Mouse (Mus musculus) bone marrow macrophage, adult 2 months (primary cell): Measurements from ENCODE around the gene Mtap.

Experiments used
- CTCF ChIP-seq: IDR thresholded peaks from 2 replicates; pipeline ENCODE4 v1.5.1; 2012; ENCODE audit warnings: low read depth, mild to moderate bottlenecking, low read length, moderate library complexity
- POLR2A ChIP-seq: IDR thresholded peaks from 2 replicates; pipeline ENCODE4 v1.6.1; 2012; ENCODE audit warnings: mild to moderate bottlenecking, low read depth, low read length, borderline replicate concordance

DNA sequence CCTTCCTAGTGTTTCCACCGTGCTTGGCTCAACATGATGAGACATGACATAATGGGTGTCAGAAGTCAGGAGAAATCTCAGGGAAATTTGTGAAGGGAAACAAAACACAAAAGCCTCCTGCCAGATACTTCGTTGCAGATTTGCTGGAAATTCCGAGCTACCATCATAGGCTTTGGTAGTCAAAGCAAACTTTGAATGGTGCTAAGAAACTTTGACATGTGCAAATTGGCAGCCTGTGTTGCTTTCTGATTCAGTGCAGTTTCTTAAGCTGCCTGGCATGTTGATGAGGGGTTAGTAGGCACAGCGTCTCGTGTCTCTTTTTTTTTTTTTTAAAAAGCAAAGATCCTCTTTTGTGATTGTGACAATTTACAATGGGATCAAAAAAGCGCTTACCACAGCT is 46.7 kb upstream of the Mtap start:
- TF ChIP-seq CTCF (no peak), POLR2A (no peak)
